11 mouse cellular contexts compared by ENCODE assay signal in the genomic region with DNA sequence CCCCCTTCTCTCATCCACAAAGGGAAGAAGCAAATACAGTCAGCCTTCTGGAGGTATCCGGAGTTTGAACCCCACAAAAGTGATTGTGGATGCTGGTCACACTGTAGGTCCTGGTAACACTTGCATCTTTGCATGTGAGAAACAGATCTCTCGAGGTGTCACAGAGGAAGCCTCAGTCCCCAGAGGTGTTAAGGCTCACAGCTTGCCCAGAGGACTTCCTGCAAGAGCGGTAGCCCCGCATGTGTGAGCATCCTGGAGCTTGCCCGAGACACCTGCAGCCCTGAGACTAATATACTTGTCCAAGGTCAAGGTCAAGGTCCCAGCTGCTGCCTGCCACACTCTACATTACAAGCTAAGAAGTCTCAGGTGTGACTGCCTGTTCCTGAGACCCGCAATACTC. TPM values are rescaled to one million over a fixed set of nuclear protein-coding genes. Genes with fewer than 3 reads are reported as not detected.
A peak's percentile ranks its signal among the peaks of the same experiment; 100 is the strongest.
DNase-seq lines count a peak whose midpoint lies in the region; ATAC-seq lines count a peak whose summit lies in the region.
"Had no signal": no experiment of that assay in that cellular context is flagged by ENCODE, and none has a peak within 500 bp of the region (broad histone marks: within the 10 kb centered on the region; RNA-seq: fewer than 3 reads in every experiment).

No protein-coding gene starts in this region.

- peak overlapping the region; percentile 70 for H3K27ac ChIP-seq in hindbrain, embryonic 13.5 days
- H3K27ac ChIP-seq in hindbrain, embryonic 11.5 days (ENCODE audit: low read depth, low read length): no peak overlapping the region
- H3K27ac ChIP-seq: heart, embryonic 15.5 days had no signal

- H3K9me3 ChIP-seq in hindbrain, embryonic 13.5 days: no peaks in the 10 kb centered on the region
- no peaks in the 10 kb centered on the region for H3K9me3 ChIP-seq in hindbrain, embryonic 11.5 days (ENCODE audit: control insufficient read depth, low read length)
- H3K9me3 ChIP-seq: heart, embryonic 15.5 days had no signal

- H3K4me2 ChIP-seq in hindbrain, embryonic 13.5 days: no peak overlapping the region
- H3K4me2 ChIP-seq in hindbrain, embryonic 11.5 days (replicated peaks; ENCODE audit: low read depth, low read length): no peak overlapping the region
- H3K4me2 ChIP-seq: heart, embryonic 15.5 days had no signal

- H3K36me3 ChIP-seq in hindbrain, embryonic 13.5 days: no peaks in the 10 kb centered on the region
- no peaks in the 10 kb centered on the region for H3K36me3 ChIP-seq in hindbrain, embryonic 11.5 days (ENCODE audit: control insufficient read depth, insufficient read depth, low read length)
- H3K36me3 ChIP-seq: heart, embryonic 15.5 days had no signal

- peaks cover 32% of the 10 kb centered on the region for H3K4me1 ChIP-seq in hindbrain, embryonic 13.5 days (replicated peaks)
- no peaks in the 10 kb centered on the region for H3K4me1 ChIP-seq in hindbrain, embryonic 11.5 days (replicated peaks; ENCODE audit: control insufficient read depth, insufficient read depth, low read length)

- no peak for DNase-seq in hindbrain, embryonic 11.5 days (ENCODE audit: low spot score)
- DNase-seq in A20 (ENCODE audit: low read depth, low spot score): peak; percentile 20
- DNase-seq in B cell, adult 2 months: peak; percentile 33 to 42
- DNase-seq in urinary bladder, postnatal 10 days (ENCODE audit: low spot score): no peak
- DNase-seq in heart, postnatal 25 days (ENCODE audit: low spot score): no peak

- 75% methylated on average over 6 of the region's 6 CpGs for WGBS in hindbrain, embryonic 13.5 days
- 58% methylated on average over 6 of the region's 6 CpGs for WGBS in hindbrain, embryonic 11.5 days

- H3K9ac ChIP-seq in hindbrain, embryonic 13.5 days: no peak overlapping the region
- H3K9ac ChIP-seq in hindbrain, embryonic 11.5 days (ENCODE audit: low read depth, low read length): no peak overlapping the region
- H3K9ac ChIP-seq: heart, embryonic 15.5 days had no signal

- no peak for ATAC-seq in hindbrain, embryonic 13.5 days (ENCODE audit: low FRiP score)
- ATAC-seq in hindbrain, embryonic 11.5 days (ENCODE audit: low FRiP score): no peak
- ATAC-seq in monocyte, adult 5-6 weeks (replicated peaks; ENCODE audit: insufficient number of reproducible peaks, low FRiP score, low TSS enrichment, poor library complexity, severe bottlenecking): peak; percentile 23; the same call in 1 of the 2 replicates

- H3K27me3 ChIP-seq in hindbrain, embryonic 13.5 days: no peaks in the 10 kb centered on the region
- no peaks in the 10 kb centered on the region for H3K27me3 ChIP-seq in hindbrain, embryonic 11.5 days (ENCODE audit: control insufficient read depth, insufficient read depth, low read length)
- H3K27me3 ChIP-seq: heart, embryonic 15.5 days had no signal

- H3K4me3 ChIP-seq in hindbrain, embryonic 13.5 days: no peak overlapping the region
- H3K4me3 ChIP-seq in hindbrain, embryonic 11.5 days (ENCODE audit: low read depth, low read length): no peak overlapping the region
- H3K4me3 ChIP-seq: heart, embryonic 15.5 days had no signal

- intact Hi-C loops in heart, postnatal 25 days (cut with DNase I): loop anchor here (2.0 kb wide), 1 partner anchor 14 kb away; no protein-coding TSS in a partner anchor

RNA-seq across cellular contexts. Expression of a gene that starts 36.1 kb away (rescaled TPM):
- polyA plus RNA-seq in hindbrain, embryonic 13.5 days (2015; fragmentation: Nextera tagmentation; extraction: Ambion mirVana): 20.6 and 22.1 TPM in 2 replicates
- polyA plus RNA-seq in hindbrain, embryonic 11.5 days (2014; fragmentation: Nextera tagmentation; extraction: Ambion mirVana): 9.2 and 11.0 TPM in 2 replicates
- total RNA-seq in monocyte, adult 5-6 weeks (2017): 0.32 to 0.49 TPM (median 0.38 TPM) in 3 replicates
- total RNA-seq in heart, postnatal 25 days (2021): 1 to 10 TPM; 8.3 to 8.6 TPM

RNA-seq across cellular contexts. Expression of a gene that starts 51.2 kb away (rescaled TPM):
- 111 and 113 TPM in 2 replicates for polyA plus RNA-seq in hindbrain, embryonic 13.5 days (2015; fragmentation: Nextera tagmentation; extraction: Ambion mirVana)
- polyA plus RNA-seq in hindbrain, embryonic 11.5 days (2014; fragmentation: Nextera tagmentation; extraction: Ambion mirVana): 6.7 and 7.2 TPM in 2 replicates
- total RNA-seq in monocyte, adult 5-6 weeks (2017): 0.86 TPM in 1 of 3 replicates, not detected in the others
- 1 to 10 TPM; 1.6 TPM for total RNA-seq in heart, postnatal 25 days (2021)

RNA-seq across cellular contexts. Expression of a gene that starts 57.3 kb away (rescaled TPM):
- not detected in 2 replicates for polyA plus RNA-seq in hindbrain, embryonic 13.5 days (2015; fragmentation: Nextera tagmentation; extraction: Ambion mirVana)
- not detected in 2 replicates for polyA plus RNA-seq in hindbrain, embryonic 11.5 days (2014; fragmentation: Nextera tagmentation; extraction: Ambion mirVana)
- not detected in 3 replicates for total RNA-seq in monocyte, adult 5-6 weeks (2017)
- not detected for total RNA-seq in heart, postnatal 25 days (2021)
- total RNA-seq: gastrocnemius, postnatal 4 days had no signal
- polyA plus RNA-seq: heart, embryonic 15.5 days; kidney, embryonic 14.5 days; limb, embryonic 14.5 days had no signal

Comparison
In these comparisons a context has a peak if more than half of its experiments do, and no peak if none do; other contexts are left out.
1. DNase-seq: peak in A20 (single experiment) and B cell, adult 2 months (2 of 2); none in hindbrain, embryonic 11.5 days (single experiment), urinary bladder, postnatal 10 days (single experiment) and heart, postnatal 25 days (single experiment).